ENCODE assay signal across 30 mouse cellular contexts in genomic region chr9:66052731-66053130, GRCm38 (mm10). TPM values are rescaled to one million over a fixed set of nuclear protein-coding genes. Genes with fewer than 3 reads are reported as not detected.
A peak's percentile ranks its signal among the peaks of the same experiment; 100 is the strongest.
DNase-seq lines count a peak whose midpoint lies in the region; ATAC-seq and TF ChIP-seq lines count a peak whose summit lies in the region.
"Had no signal": no experiment of that assay in that cellular context is flagged by ENCODE, and none has a peak within 500 bp of the region (broad histone marks: within the 10 kb centered on the region; RNA-seq: fewer than 3 reads in every experiment).

No protein-coding gene starts in this region.

- H3K9me3 ChIP-seq in lung, embryonic 14.5 days (ENCODE audit: low read depth, low read length): no peaks in the 10 kb centered on the region
- H3K9me3 ChIP-seq: embryonic facial prominence, embryonic 13.5 days; forebrain, embryonic 12.5 days; forebrain, embryonic 15.5 days; heart, embryonic 12.5 days; heart, embryonic 15.5 days; hindbrain, embryonic 13.5 days had no signal

- ATAC-seq in lung, embryonic 14.5 days (ENCODE audit: insufficient read depth): no peak
- ATAC-seq: forebrain, embryonic 15.5 days; hindbrain, embryonic 16.5 days had no signal

- no peaks in the 10 kb centered on the region for H3K36me3 ChIP-seq in lung, embryonic 14.5 days (ENCODE audit: insufficient read depth)
- H3K36me3 ChIP-seq: embryonic facial prominence, embryonic 13.5 days; forebrain, embryonic 12.5 days; forebrain, embryonic 15.5 days; G1E; heart, embryonic 12.5 days; heart, embryonic 15.5 days; hindbrain, embryonic 10.5 days; hindbrain, embryonic 13.5 days had no signal

- 92% methylated on average over 1 of the region's 1 CpGs for WGBS in lung, embryonic 14.5 days

- no peaks in the 10 kb centered on the region for H3K4me1 ChIP-seq in lung, embryonic 14.5 days (ENCODE audit: insufficient read depth)
- H3K4me1 ChIP-seq: embryonic facial prominence, embryonic 10.5 days; embryonic facial prominence, embryonic 13.5 days; forebrain, embryonic 12.5 days; forebrain, embryonic 15.5 days; heart, embryonic 15.5 days; hindbrain, embryonic 13.5 days had no signal

- no peak overlapping the region for H3K27ac ChIP-seq in lung, embryonic 14.5 days (ENCODE audit: low read depth)
- H3K27ac ChIP-seq: embryonic facial prominence, embryonic 10.5 days; embryonic facial prominence, embryonic 13.5 days; forebrain, embryonic 12.5 days; forebrain, embryonic 15.5 days; heart, embryonic 15.5 days; hindbrain, embryonic 10.5 days; hindbrain, embryonic 13.5 days had no signal

- TF ChIP-seq CTCF in lung, embryonic 14.5 days (IDR thresholded peaks at IDR 0.05; ENCODE audit: low read depth): no peak
- no peak for TF ChIP-seq CTCF in brain, embryonic 14.5 days (IDR thresholded peaks at IDR 0.05; ENCODE audit: borderline replicate concordance, extremely low read depth, insufficient read depth, insufficient read length)

- H3K4me3 ChIP-seq in lung, embryonic 14.5 days (ENCODE audit: low read depth, low read length): no peak overlapping the region
- H3K4me3 ChIP-seq: embryonic facial prominence, embryonic 10.5 days; embryonic facial prominence, embryonic 13.5 days; erythroblast, embryonic 14.5 days; forebrain, embryonic 12.5 days; forebrain, embryonic 15.5 days; heart, embryonic 12.5 days; heart, embryonic 15.5 days; hindbrain, embryonic 10.5 days; hindbrain, embryonic 13.5 days had no signal

- TF ChIP-seq POLR2A in brain, embryonic 14.5 days (IDR thresholded peaks at IDR 0.05; ENCODE audit: borderline replicate concordance, extremely low read depth, insufficient read depth, insufficient read length, poor library complexity, severe bottlenecking): no peak

- no peak overlapping the region for H3K4me2 ChIP-seq in lung, embryonic 14.5 days
- H3K4me2 ChIP-seq: embryonic facial prominence, embryonic 13.5 days; forebrain, embryonic 12.5 days; forebrain, embryonic 15.5 days; heart, embryonic 12.5 days; heart, embryonic 15.5 days; hindbrain, embryonic 13.5 days had no signal

- H3K27me3 ChIP-seq in lung, embryonic 14.5 days (ENCODE audit: insufficient read depth, low read length): no peaks in the 10 kb centered on the region
- H3K27me3 ChIP-seq: CH12.LX; embryonic facial prominence, embryonic 13.5 days; forebrain, embryonic 12.5 days; forebrain, embryonic 15.5 days; heart, embryonic 12.5 days; heart, embryonic 15.5 days; hindbrain, embryonic 13.5 days had no signal

- H3K9ac ChIP-seq in lung, embryonic 14.5 days: no peak overlapping the region
- H3K9ac ChIP-seq: embryonic facial prominence, embryonic 13.5 days; forebrain, embryonic 12.5 days; forebrain, embryonic 15.5 days; heart, embryonic 12.5 days; heart, embryonic 15.5 days; hindbrain, embryonic 13.5 days had no signal

- peak; percentile 54 for DNase-seq in lung, embryonic 14.5 days
- DNase-seq in lung, adult 18-20 months: no peak
- DNase-seq in 3T3-L1 (ENCODE audit: low read depth, low spot score) (peak; percentile 25), 416B (ENCODE audit: low read depth) (peak; percentile 39)
- DNase-seq in brain, embryonic 14.5 days (ENCODE audit: low read depth): peak; percentile 14
- no peak for DNase-seq in adrenal gland, adult 2 months
- DNase-seq in thymus, postnatal 14 days: no peak
- DNase-seq: adrenal gland, postnatal 10 days; B cell, adult 2 months; cerebellum, adult 11 months; cerebellum, adult 2 months; cerebellum, adult 9-11 months; cerebellum, postnatal 25 days; embryo, embryonic 11 days; gastrocnemius, postnatal 25 days; heart, adult 18-20 months; heart, postnatal 10 days; heart, postnatal 36 days had no signal

RNA-seq across cellular contexts. Expression of gene Ppib, which starts 7.3 kb away (rescaled TPM):
- 654 and 655 TPM in 2 replicates for polyA plus RNA-seq in lung, embryonic 14.5 days (2014; fragmentation: Nextera tagmentation; extraction: Ambion mirVana)
- 342 and 348 TPM in 2 replicates for polyA plus RNA-seq in brain, embryonic 14.5 days (2012; rRNA removed)
- 100 to 1,000 TPM; 245 to 310 TPM for total RNA-seq in adrenal gland, adult 2 months (2021)
- 68.3 and 78.6 TPM in 2 replicates for polyA plus RNA-seq in adrenal gland, adult 2 months (2012; rRNA removed)

RNA-seq across cellular contexts. Expression of gene Snx22, which starts 16.8 kb away (rescaled TPM):
- 11.0 and 11.1 TPM in 2 replicates for polyA plus RNA-seq in lung, embryonic 14.5 days (2014; fragmentation: Nextera tagmentation; extraction: Ambion mirVana)
- polyA plus RNA-seq in brain, embryonic 14.5 days (2012; rRNA removed): 6.2 and 6.8 TPM in 2 replicates
- under 1 TPM; 0.29 to 0.48 TPM for total RNA-seq in adrenal gland, adult 2 months (2021)
- polyA plus RNA-seq in adrenal gland, adult 2 months (2012; rRNA removed): 0.79 and 0.84 TPM in 2 replicates
- polyA plus RNA-seq: G1E had no signal

Comparison
In these comparisons a context has a peak if more than half of its experiments do, and no peak if none do; other contexts are left out.
1. DNase-seq: peak in lung, embryonic 14.5 days (single experiment), 3T3-L1 (single experiment), 416B (single experiment) and brain, embryonic 14.5 days (single experiment); none in lung, adult 18-20 months (0 of 2), adrenal gland, adult 2 months (single experiment) and thymus, postnatal 14 days (single experiment).